Mouse (Mus musculus) lung, postnatal 25 days (tissue): Measurements from ENCODE around the gene Hmgcr.
"Not testable (repeated sequence)": the region's sequence is repeated elsewhere in the genome, so short reads cannot be mapped to it uniquely, and the experiment has no call there.

Experiments
- DNase-seq: peaks from one replicate; pipeline ENCODE4 v3.0.0; 2022; ENCODE audit warnings: low spot score

The Hmgcr gene

DNA sequence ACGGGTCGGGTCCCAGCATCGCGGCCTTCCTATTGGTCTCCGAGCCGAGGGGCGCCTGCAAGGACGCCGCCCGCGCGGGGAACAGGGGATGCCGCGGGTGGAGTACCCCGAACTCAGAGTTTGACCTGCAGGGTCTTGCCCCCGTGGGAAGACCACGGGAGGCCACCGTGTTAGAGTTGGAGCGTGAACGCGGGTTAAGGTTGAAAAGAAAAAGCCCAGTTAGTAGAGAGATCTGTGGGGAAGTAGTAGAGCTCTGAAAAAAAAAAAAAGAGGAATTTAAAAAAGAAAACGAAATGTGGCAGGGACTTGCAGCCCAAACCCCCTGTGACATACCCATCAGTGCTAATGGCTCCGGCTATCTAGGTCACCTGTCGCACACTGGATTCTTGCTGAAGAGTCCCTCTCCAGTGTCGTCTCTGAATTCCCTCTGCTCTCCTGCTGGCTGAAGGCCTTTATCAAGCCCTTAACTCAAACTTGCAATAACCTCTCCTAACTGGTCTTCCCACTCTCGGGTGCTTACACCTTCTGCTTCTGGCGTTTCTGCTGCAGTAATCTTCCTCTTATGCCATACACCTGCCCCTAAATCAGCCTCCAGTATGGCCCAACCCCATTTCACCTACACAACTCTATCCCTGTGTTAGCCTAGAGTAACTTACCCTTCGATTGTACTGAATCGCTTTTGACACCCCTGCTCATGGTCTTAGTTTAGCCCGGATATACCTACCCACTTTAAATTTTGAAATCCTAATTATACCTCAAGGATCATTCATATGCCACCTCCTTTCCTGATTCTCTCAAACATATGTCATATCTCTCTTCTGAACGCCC, 556 bp upstream of the Hmgcr start:
- DNase-seq: no peak

DNA sequence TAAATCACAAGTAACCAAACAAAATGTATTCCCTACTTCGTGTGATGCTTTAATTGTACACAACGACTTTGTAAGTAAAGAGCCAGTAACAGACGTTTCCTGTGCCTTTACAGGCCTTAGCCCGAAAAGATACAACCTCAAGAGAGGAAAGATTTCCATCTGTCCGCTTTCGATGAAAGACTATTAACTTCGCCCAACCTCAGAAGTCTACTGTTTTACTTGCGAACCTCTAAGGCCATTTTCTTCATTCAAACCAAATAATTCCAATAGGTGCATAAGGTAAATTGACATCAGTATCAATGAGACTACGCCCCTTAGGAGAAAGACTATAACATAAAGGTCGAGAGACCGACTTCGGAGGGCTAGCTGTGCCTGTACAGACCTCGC, 724 bp downstream of the Hmgcr start:
- DNase-seq: no peak

DNA sequence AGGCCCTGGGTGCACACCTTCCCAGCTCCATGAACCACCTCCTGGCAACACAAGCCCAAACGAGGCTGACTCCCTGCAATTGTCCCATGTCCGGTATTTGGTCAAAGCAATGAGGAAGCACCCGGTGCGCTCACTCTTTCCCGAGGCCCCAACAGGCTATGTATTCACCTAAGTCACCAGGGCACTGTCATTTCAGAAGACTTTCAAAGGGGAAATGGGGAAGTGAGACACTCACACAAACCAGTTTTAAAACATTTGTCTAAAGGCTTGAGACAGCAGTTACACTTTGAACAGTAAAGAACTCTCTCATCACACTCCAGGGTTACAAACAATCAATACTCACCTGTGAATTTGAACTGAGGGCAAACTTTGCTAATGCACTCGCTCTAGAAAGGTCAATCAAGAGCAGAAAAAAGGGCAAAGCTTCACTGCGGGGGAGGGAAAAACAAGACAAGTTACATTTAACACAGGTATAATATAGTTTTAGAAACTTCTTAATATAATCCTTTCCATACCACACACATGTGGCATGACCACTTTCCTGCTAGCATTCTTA, 6.2 kb downstream of the Hmgcr start:
- no peak for DNase-seq

DNA sequence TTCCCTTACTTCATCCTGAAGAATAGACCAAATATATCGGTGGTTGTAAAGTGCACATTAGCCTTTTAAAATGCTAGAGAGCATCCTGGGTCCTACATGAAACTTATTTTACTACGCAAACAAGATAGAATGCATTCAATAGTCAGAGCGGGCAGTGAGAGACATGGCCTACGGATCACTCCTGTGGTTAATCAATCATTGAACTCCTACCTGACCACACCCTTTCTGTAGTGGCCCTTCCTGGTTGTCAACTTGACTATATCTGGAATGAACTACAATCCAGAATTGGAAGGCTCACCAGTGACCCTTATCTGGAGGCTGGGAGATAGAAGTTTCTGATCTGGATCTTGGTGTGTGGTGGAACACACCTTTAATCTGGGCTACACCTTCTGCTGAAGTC, 7.6 kb downstream of the Hmgcr start:
- DNase-seq: not testable (repeated sequence)

DNA sequence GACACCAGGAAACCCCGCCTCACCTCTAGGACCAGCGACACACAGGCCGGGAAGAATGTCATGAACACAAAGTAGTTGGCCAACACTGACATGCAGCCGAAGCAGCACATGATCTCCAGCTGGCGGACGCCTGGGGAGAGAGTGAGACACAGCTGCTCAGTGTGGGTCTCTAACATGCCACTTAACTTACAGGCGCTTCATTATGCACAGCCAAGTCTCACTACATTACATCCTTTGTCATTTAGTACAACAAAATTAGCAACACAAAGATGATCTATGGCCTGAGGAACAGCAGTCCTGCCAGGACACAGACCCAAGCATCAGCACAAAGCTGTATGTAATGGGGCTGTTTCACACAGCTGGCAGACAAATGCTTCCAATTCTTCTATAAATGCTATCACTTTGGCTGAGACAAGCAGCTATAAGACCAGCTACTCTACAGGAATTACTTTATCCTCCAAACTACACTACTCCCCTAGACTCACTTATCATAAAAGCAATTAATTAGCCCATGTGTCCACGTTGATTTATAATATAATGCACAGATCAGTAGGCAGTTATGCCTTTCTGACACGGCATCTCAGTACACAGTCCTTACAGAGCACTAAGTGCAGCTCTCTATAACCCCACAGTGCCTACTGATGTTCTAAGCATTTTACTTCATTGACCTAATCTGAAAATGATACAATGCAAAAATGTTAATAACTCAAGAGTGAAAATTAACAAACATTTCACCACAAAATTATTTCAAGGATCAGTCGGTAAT, 10.5 kb downstream of the Hmgcr start:
- DNase-seq: no peak

DNA sequence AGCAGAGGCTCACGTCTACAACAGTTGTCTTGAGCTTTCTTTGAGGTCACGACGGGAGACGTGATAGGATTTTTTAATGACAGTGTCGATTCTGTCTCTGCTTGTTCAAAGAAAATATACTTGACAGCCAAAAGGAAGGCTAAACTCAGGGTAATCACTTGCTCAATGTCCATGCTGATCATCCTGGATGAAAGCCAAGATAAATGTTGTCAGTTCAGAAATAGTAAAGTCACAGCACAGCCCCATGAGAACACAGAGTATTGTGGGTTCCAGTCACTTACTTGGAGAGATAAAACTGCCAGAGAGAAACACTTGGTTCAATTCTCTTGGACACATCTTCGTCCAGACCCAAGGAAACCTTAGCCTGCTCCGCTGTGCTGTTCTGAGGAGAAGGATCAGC, 11.8 kb downstream of the Hmgcr start:
- DNase-seq: no peak

DNA sequence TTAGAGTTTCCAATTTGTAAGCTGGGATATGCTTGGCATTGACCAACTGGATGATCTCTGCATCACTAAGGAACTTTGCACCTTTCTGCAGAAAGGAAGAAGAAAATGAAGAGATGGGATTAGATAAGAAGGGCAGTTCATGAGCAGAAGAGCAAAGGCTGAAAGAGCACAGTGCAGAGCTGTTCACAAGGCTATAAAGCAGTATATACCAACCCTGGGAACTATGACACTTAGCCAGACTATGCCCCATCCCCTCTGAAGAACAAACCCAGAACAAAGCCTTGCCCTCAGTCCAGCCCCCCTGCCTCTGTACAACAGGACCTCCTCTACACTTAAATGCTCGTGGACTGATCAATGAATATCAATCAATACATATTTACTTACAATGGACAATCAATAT, 14.1 kb downstream of the Hmgcr start:
- DNase-seq: no peak

DNA sequence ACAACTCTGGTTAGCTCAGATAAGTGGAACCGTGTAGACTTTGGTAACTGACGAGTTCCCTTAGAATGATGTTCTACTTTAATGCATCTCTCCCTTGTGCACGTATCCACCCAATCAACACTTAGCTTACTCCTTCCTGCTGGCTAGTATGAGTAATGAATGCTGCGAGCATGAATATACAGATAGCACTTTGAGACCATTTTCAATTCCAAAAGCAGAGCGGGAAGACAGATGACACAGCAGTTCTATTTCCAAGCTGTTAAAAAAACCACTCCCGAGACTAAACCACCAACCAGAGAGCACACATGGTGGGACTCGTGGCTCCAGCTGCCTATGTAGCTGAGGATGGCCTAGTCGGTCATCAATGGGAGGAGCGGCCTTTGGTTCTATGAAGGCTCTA, 17.7 kb downstream of the Hmgcr start:
- no peak for DNase-seq

DNA sequence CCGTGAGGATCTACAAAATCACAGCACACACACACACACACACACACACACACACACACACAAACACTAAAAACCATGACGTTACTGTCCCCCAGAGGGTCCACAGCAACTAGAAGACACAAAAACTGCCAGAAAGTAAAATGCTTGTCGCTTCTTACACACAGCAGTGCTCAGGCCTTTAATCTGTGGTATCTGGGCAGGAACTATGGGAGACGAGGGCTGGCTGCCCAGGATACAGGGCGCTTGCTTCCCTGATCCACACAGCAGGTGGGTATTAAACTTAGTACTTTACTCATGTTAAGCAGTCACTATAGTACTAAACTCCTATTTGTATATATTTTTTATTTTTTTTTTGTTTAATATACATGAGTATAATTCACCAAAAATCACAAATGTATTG, 24.9 kb downstream of the Hmgcr start:
- no peak for DNase-seq

DNA sequence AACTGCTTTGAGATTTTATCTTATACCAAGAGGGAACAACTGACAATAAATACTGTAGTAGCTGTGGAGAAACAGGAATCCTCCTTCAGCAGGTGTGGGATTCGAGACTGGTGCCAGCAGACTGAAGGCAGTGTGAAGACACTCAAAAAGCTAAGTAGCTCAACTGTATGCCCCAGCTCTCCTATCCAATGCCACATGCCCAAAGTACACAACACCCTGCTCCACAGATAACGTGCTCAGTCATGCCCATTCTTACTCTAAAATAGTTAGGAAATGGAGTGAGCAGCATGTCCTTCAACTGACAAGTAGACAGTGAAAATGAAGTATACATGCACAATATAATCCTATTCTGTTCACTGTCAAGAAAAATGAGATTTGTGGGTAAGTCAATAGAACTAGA, 26.6 kb downstream of the Hmgcr start:
- no peak for DNase-seq

DNA sequence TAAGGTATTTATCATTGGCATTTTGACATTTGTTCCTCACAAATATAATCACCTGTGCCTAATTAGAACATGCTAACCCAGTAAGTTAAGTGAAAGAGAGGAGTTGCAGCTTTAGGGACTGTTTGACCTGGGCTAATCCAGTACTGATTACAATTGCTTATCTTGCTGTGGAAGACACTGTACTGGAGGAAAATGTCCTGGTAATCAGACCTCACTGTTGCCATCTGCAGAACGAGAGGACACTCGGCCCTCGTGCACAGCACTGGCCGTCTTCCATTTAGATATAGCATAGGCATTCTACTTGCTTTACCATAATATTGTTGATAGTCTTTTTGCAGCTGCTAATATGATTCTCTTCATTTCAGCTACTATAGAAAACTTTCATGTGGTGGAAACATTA, 40.3 kb downstream of the Hmgcr start:
- no peak for DNase-seq

DNA sequence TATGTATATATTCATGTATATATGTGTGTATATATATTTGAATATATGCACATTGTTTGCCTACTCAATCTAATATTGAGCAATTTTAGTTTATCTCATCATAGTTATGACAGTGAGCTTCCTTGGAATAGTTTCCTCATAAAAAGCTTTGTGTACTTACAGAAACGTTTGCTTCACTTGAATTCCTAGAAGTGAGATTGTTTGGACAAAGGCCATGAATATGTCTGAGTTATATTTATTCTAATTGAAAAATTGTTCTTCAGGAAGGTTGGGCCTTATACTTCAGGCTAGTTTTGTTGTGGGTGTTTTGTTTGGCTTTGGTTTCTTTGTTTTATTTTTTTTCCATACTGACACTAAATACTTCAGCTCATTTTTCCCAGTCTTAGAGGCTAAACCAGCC, 49.8 kb downstream of the Hmgcr start:
- no peak for DNase-seq

DNA sequence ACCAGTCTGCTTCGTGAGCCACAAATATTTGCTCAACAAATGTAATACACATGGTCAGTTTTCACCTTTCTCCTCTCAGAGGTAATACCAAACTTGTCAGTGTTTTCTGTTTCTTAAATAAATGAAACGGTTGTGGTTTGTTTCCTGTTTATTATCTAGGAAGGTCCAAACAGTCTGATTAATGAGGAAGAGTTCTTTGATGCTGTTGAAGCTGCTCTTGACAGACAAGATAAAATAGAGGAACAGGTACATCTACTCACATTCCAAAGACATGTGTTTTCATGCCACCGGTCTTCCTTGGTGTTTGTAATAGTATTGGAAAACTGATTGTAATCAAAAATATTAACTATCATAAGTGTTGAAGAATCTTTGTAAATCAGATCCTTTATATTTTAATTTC, 56.1 kb downstream of the Hmgcr start:
- DNase-seq: no peak

DNA sequence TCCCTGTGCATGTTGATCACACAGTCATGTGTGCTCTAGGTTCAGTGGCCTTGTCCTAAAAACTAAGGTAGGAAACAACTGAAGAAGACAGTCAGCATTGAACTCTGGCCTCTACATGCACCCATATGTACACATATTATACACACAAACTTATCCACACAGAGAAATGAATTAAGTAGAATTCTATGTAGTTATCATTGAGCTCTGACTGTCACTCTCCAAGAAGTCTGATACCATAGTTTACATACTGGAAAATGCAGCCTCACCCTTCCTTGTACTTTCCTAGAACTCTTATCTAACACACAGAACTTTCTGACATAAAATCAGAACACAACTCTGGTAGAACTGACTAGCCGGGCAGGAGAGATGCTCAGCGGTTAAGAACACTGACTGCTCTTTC, 66.5 kb downstream of the Hmgcr start:
- DNase-seq: no peak

DNA sequence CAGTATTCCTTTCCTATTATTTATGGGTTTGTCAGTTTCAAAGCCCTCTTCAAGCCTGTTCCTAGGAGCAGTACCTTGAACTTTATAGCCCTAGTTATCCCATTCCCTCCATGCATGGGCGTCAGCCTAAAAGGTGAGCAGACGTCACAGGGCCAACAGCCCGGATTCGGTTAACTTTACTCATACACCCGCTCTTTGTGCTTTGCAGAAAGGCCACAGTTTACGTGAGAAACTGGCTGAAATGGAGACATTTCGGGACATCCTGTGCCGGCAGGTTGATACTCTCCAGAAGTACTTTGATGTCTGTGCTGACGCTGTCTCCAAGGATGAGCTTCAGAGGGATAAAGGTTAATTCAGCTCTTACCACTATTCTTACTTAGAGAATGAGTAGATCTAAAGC, 71.6 kb downstream of the Hmgcr start:
- no peak for DNase-seq
